Mouse (Mus musculus) mouse embryonic stem cell (cell line): ENCODE measurements around the gene Gpld1.

ENCODE experiments used
- in situ Hi-C, 2 experiments: fragments of 300-500 bp; cut with MboI; formaldehyde crosslinking; loops; 1 replicate in 1 of 2; 3 replicates in 1 of 2; pipeline ENCODE4 v1.14.3; 2019 to 2020; ENCODE audit warnings: low sequenced_read_pairs in 2 of 2, low pct_unique_long_range_greater_than_20kb in 1 of 2, mixed read lengths in 1 of 2; ENCODE audit not compliant: unreplicated experiment in 1 of 2

The Gpld1 gene

DNA sequence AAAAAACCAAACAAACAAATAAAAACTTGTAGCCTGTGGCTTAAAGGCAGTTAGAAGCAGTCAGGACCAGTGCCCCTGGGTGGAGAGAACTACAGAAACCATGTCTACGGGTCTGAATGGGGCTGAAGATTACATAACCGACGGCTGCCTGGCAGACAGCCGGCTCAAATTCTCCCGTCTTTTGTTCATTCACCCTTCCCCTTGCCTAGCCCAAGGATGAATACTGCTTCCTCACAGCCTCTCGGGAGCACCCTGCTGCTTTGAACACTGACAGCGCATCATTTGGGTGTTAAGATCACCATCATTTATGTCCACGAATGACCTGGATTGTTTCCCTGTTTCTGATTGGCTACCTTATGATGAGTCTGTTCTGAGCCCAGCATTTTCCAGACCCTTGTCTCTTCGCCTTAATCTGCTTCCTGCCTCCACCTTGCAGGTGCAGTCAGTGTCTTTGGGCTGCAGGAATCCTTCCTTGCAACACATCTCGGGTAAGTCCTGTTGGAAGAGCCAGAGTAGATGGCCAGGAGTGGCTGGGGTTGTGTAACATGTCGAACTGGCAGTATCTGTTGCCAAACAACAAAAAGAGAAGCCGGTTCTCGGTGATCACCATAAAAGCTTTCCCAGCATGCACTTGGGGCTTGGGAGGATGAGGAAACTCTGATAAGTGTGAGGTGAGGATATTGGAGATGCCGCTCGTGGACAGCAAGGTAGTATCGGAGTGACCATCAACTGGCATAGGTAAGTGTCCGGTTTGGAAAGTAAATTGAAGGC is at the start of gene Gpld1:
TSS of gene Gpld1 (plus strand) at position 641 of the 771 bp plus-strand sequence.
- in situ Hi-C loops, result loop anchor here in 1 of 2 experiments (5.0 kb wide), 1 partner anchor 40 kb away; no protein-coding TSS in a partner anchor

DNA sequence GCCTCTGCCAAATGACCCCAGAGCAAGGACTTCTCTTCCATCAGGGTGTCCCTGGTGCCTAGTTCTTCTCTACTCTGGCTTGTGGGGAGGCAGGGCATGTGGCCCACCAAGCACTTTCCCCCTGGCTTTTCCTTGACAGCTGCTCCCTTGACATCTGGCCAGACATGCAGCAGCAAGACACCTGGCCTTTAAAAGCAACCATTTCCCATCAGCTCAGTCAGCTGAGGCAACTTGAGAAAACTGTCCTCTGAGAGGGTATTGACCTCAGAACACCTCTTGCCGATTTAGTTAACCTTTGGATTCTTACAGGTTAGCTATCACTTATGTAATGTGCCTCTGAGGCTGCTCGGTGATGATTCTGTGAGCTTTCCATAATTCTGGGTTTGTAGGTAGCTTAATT is 49.1 kb upstream of the Gpld1 start:
- in situ Hi-C loops, result no loop called here

DNA sequence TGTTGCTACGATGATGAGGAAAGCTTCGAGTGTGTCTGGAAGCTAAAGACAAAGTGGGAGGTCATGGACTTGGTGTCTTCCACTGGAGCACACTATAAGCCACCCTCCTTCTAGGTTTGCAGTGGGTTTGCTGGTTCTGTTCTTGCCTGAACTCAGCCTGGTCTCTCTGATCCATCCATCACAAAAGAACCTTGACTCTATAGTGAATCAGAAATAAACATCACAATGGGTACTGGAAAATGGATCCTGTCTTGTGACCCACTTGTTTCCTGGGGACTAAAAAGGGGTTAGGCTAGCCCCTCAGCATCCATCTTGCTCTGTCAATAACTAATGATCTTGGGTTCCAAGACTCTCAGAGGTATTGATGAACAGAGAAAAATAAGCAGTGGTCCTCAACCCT is 41.0 kb upstream of the Gpld1 start:
- in situ Hi-C loops, result no loop called here

DNA sequence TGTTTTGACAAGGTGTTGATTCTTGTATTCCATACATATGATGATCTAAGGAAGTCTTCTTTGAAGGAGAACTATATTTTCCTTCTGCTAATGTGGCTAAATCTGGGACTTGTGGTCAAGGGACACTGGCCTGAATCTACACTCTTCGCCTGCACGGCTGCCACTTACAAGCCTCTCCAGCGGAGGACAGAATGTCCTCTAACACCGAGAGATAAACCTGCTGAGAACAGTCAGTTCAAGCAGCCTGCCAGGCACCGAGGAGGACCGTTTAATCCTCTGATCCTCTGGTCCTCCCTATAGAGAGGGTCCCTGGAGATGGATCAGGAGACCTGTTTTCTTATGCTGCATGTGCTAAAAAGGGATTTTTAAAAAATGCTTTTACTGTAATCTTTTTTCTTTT is 39.5 kb upstream of the Gpld1 start:
- in situ Hi-C loops, result no loop called here

DNA sequence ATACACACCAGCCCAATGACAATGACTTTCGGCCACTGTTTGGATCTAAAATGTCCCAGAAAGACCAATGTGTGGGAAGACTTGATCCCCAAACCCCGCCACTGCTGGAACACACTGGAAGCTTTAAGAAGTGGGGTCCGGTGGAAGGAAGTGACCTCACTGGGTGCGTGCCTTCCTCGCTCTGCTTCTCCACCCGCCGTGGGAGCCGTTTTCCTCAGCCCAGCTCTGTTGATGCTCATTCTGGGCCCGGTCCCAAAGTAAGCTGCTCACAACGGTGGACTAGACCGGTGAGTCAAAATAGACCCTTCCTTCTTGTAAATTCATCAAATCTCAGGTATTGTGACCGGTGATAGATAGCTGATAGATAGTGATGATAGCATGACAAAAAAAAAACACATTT is 37.5 kb upstream of the Gpld1 start:
- in situ Hi-C loops, result no loop called here

DNA sequence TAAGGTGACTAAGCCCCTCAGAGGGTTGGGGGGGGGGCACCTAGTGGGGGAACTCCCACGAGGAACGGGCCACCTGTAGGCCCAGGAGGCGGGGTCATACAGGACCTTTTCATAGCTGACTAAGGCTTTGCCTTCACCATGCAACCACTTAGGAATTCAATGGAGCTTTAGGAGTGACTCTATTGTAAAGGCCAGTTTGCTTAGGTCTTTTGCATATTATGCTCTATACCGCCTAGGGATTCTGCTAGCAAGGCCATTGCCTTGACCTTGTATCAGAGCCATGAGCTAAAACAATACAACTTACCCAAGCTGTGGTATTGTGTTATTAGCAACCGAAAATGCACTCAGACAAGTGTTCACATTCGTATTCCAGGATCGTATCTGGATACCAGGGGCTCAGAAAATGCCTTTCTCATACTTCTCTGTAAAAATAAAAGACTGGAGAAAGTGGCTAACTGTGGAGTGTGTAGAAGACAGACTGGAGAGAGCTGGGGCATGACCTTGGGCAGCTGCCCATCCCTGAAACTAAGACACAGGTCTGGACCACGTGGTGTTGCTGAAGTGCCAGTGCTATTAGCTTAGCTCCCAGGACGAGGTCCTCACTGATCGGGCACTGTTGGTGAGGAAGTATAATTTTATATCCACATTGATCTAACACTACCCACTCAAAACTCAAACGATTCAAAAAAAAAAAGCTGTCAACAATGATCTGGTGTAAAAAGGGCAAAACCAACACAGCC is 36.0 kb upstream of the Gpld1 start:
- in situ Hi-C loops, result no loop called here

DNA sequence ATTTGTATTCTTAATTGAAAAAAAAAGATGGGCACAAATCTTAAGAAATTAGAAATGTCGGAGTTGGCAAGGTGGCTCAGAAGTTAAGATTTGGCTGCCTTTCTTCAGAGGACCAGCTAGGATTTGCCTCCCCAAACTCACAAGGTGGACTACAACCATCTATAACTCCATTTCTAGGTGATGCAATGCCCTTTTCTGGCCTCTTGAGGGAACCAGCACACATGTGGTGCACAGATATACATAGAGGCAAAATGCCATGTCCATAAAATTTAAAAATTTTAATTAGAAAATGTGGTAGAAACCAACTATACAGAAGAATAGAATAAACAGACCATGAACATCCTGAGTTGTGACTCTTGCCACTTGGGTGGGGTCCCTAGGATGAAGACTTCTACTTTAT is 33.8 kb upstream of the Gpld1 start:
- in situ Hi-C loops, result no loop called here

DNA sequence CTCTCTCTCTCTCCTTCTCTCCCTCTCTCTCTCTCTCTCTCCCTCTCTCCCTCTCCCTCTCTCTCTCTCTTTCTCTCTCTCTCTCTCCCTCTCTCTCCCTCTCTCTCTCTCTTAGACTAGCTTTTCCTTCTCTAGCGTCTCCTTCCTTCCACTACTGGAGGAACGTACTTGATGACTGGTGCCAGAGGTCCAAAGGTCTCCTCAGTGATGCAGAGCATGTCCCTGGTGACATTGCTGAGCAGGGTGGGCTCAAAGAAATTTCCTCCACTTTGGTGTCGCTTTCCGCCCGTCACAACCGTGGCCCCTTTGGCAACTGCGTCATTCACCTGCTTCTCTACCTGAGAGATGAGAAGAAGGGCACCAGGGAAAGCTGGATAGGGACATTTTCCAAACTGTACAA is 29.4 kb upstream of the Gpld1 start:
- in situ Hi-C loops, result no loop called here

DNA sequence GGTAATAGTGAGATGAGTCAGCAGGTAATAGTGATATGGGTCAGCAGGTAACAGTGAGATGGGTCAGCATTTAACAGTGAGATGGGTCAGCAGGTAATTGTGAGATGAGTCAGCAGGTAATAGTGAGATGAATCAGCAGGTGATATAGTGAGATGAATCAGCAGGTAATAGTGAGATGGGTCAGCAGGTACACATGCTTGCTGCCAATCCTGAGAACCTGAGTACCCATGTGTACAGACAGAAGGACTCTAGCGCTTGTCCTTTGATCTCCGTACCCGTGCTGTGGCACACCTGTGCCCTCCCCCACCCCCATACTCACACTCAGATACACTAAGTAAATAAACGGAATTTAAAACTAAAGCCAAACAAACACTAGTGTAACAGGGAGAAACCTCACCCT is 28.0 kb upstream of the Gpld1 start:
- in situ Hi-C loops, result no loop called here

DNA sequence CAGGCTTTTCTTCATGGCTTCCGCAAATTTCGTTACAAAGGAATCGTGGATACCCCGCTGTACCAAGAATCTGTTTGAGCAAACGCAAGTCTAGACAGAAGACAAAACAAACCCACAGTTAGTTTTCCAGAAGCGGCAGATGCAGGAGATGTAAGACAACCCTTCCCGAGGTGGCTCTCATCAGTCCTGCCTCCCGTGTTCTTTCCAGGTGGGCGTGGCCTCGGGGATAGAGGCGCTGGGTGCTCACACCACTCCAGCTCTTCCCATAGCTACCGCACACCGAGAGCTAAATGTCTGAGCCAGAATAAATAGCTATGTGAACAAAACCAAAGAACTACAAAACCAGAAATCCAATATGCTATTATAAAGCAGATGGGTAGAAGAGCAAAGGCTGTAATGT is 27.1 kb upstream of the Gpld1 start:
- in situ Hi-C loops, result no loop called here

DNA sequence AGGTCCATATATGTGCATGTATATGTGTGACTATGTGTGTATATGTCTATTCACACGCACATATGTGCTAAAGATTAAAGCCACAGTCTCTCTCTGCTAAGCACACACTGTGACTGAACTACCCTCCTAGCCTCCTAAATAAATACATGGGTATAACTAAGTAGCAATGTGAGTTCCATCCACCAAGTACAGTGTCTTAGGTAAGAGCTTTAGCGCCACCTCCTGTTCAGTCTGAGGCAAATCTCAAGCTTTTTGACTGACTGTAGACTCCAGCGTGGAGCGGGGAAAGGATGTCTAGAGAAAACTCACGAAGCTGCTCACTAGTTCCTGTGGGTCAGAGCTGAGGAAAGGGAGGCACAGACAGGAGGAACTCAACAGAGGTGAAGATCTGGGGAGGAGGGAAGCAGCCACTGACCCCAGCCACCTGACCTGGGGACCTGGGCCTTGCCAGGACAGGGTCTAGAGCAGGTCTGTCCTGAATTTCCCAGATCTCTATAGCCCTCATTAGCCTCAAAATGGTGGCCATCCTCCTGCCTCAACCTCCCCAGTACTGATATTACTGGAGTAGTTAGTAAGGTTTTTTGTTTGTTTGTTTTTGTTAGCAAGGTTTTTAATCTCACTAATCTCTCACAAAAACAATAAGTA is 22.5 kb upstream of the Gpld1 start:
- in situ Hi-C loops, result no loop called here

DNA sequence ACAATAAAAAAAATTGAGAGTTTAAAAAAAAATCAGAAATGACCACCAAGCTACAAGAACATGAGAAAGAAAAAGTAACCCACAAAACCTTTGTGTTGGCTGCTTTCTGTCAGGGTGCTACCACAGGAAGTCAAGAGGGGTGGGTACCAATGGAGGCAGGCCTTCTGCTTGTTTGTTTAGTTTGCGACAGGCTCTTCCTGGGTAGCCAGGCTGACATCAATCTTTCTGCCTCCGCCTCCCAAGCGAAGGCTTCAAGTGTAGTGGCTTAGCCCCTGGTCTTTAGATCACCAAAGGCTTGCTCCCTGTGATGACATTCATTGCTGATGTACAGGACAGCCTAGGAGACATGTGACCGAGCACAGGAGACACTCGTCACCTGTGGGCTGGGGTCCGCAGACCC is 21.7 kb upstream of the Gpld1 start:
- in situ Hi-C loops, result no loop called here

DNA sequence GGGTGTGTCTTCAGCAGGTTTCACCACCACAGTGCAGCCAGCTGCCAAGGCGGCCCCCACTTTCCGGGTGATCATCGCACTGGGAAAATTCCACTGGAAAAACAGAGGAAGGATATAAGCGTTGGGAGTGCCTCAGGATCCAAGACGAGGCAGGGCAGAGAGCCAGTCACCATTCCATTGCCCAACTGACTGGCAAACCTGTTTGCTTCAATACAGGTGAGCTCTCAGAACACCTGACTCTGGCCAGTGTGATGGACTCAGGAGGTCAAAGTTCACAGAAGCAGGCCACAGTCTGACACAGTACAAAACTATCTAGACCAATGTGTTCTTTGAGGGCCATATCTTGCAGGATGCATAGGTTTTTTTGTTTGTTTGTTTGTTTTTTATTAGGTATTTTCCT is 19.0 kb upstream of the Gpld1 start:
- in situ Hi-C loops, result no loop called here

DNA sequence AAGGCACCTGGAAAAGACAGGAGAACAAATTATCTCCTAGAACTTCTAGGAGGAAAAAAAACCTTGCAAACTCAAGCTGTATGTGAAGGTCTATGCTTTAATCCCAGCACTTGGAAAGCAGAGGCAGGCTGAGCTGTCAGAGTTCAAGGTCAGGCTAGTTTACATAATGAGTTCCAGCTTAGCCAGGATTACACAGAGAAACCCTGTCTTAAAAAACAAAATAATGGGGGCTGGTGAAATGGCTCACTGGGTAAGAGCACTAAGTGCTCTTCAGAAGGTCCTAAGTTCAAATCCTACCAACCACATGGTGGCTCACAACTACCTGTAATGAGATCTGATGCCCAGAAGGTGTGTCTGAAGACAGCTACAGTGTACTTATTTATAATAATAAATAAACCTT is 12.4 kb upstream of the Gpld1 start:
- in situ Hi-C loops, result no loop called here

DNA sequence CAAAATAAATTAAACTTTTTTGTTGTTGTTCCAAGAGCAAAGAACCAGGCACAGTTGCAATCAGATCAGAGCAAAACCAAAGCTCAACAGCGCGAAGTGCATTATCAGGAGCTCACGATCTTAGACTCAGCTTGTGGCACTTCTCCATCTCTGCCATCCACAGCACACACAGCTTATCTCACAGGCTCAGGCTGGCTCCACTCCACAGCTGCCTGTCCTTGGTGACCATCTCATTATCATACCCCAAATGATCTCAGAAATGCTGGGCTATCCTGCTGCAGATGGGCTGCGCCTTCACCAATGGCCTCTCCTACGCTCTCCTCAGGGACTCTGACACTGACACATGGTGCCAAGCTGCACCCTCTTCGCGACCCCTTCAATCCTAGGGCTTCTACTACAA is 9.8 kb upstream of the Gpld1 start:
- in situ Hi-C loops, result no loop called here

DNA sequence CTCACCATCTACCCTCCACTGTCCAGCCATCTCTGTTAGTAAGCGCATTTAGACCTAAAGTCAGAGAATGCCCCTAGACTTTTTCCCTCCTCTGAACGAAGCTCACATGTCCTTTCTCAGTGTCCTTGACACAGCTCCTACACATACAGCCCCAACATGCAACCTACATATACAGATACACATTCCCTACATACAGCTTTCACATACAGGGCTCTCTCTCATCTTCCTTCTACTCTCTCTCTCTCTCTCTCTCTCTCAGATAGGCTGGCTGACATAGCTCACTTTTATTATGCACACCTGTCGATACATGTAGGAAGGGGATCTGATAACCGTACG is 6.2 kb upstream of the Gpld1 start:
- in situ Hi-C loops, result no loop called here

DNA sequence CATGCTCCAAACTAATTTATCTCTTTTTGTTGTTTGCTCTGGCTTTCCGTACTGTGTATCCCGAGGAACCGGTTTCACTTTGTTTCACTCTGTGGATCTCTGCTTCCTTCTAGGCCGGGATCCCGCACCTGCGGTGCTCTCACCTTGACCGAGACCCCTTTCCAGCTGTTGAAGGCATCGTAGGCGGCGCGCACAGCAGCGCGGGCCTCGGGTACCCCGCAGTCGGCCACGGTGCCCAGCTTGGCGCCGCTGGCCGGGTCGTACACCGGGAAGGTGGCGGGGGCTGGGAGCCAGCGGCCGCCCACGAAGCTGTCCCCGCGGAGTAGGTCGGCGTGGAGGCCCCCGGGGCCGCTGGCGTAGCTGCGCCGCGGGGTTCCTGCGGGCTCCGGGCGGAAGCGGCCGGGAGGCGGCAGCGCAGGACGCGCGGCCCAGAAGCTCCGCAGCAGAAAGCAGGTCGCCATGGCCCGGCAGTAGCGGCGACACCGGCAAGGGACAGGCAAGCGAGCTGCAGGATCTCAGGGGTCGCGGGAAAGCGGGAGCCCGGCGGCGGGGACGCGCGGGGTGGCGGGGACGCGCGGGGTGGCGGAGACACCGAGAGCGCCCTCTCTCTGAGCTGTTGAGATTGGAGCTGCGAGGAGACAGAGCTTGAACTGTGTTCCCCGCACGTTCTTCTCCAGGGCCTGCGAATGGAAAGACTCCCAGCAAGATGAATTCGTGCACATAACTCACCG is 5.7 kb upstream of the Gpld1 start, which contains the start of gene Aldh5a1:
TSS of gene Aldh5a1 (minus strand) at position 554 of the 731 bp plus-strand sequence.
- in situ Hi-C loops, result no loop called here

DNA sequence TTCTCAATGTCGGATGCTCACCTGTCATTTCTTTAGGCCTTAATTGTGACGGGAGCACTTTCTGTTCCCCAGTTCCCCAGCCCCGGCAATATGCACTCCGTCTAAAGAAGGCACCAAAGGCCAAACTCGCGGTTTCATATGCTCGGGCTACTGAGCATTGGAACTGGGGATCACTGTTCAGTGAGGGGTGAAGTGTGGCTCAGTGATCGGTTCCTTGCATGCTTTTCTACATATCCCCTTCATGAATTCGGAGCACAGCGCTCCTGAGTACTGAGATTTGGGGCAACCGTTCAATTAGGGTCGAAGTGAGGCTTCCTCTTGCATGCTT is 5.1 kb upstream of the Gpld1 start:
- in situ Hi-C loops, result no loop called here

DNA sequence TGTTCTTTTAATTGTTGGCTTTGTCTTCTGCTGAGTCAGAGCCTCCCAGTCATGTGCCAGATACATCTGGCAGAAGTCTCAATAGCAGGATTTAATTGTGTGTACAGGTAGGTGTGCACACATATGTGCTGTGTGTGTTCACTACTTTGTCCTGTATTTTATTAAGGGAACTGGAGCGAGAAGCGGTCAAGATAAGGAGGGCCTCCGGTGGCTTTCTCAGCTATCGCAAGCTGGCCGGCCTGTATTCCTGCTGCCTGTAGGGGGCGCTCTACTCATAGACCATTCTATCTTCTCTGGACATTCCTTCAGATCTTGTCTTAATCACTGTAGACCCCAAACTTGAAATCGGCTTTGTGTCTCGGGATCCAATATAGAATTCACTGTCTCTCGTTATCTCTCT is 4.3 kb upstream of the Gpld1 start:
- in situ Hi-C loops, result no loop called here
